9 mouse cellular contexts compared by ENCODE assay signal in genomic region chr2:167778691-167779090, GRCm38 (mm10).
A peak's percentile ranks its signal among the peaks of the same experiment; 100 is the strongest.
DNase-seq lines count a peak whose midpoint lies in the region; ATAC-seq and TF ChIP-seq lines count a peak whose summit lies in the region.
"Had no signal": no experiment of that assay in that cellular context is flagged by ENCODE, and none has a peak within 500 bp of the region (broad histone marks: within the 10 kb centered on the region; RNA-seq: fewer than 3 reads in every experiment).

No protein-coding gene starts in this region.

- no peaks in the 10 kb centered on the region for H3K9me3 ChIP-seq in midbrain, embryonic 12.5 days
- H3K9me3 ChIP-seq in midbrain, embryonic 14.5 days (ENCODE audit: control insufficient read depth, low read length), result no peaks in the 10 kb centered on the region
- H3K9me3 ChIP-seq in intestine, postnatal 0 days (ENCODE audit: control insufficient read depth), result no peaks in the 10 kb centered on the region
- H3K9me3 ChIP-seq in stomach, embryonic 16.5 days (replicated peaks; ENCODE audit: control insufficient read depth, low read length), result no peaks in the 10 kb centered on the region
- no peaks in the 10 kb centered on the region for H3K9me3 ChIP-seq in hindbrain, embryonic 16.5 days (ENCODE audit: control insufficient read depth, low read length)
- H3K9me3 ChIP-seq: hindbrain, embryonic 15.5 days had no signal

- WGBS in midbrain, embryonic 12.5 days, result 73% methylated on average over 10 of the region's 10 CpGs
- 69% methylated on average over 10 of the region's 10 CpGs for WGBS in midbrain, embryonic 14.5 days
- WGBS in intestine, postnatal 0 days, result 45% methylated on average over 10 of the region's 10 CpGs
- 62% methylated on average over 10 of the region's 10 CpGs for WGBS in stomach, embryonic 16.5 days
- WGBS in hindbrain, embryonic 16.5 days, result 63% methylated on average over 10 of the region's 10 CpGs

- no peaks in the 10 kb centered on the region for H3K36me3 ChIP-seq in midbrain, embryonic 12.5 days
- H3K36me3 ChIP-seq in midbrain, embryonic 14.5 days (ENCODE audit: control insufficient read depth, insufficient read depth, low read length), result no peaks in the 10 kb centered on the region
- no peaks in the 10 kb centered on the region; the same call in 1 of the 2 replicates for H3K36me3 ChIP-seq in intestine, postnatal 0 days (ENCODE audit: control insufficient read depth, insufficient read depth)
- H3K36me3 ChIP-seq in stomach, embryonic 16.5 days (ENCODE audit: control insufficient read depth, insufficient read depth, low read length), result no peaks in the 10 kb centered on the region
- no peaks in the 10 kb centered on the region for H3K36me3 ChIP-seq in hindbrain, embryonic 16.5 days (ENCODE audit: control insufficient read depth, insufficient read depth, low read length)
- H3K36me3 ChIP-seq: hindbrain, embryonic 15.5 days had no signal

- no peak overlapping the region for H3K4me3 ChIP-seq in midbrain, embryonic 12.5 days
- H3K4me3 ChIP-seq in midbrain, embryonic 14.5 days (replicated peaks; ENCODE audit: low read depth, low read length), result no peak overlapping the region
- no peak overlapping the region for H3K4me3 ChIP-seq in intestine, postnatal 0 days (ENCODE audit: low read depth, low read length)
- H3K4me3 ChIP-seq in stomach, embryonic 16.5 days (replicated peaks; ENCODE audit: low read length), result no peak overlapping the region
- H3K4me3 ChIP-seq in hindbrain, embryonic 16.5 days (ENCODE audit: low read length), result no peak overlapping the region

- DNase-seq in heart, adult 11 months, result peak; percentile 95
- no peak for DNase-seq in heart, postnatal 10 days
- DNase-seq in midbrain, embryonic 14.5 days, result no peak
- DNase-seq in frontal cortex, postnatal 10 days (ENCODE audit: low spot score in 2 of 2), result no peak

- no peak overlapping the region for H3K27ac ChIP-seq in midbrain, embryonic 12.5 days (replicated peaks)
- no peak overlapping the region for H3K27ac ChIP-seq in midbrain, embryonic 14.5 days (replicated peaks; ENCODE audit: low read depth, low read length)
- peak overlapping the region; percentile 96 for H3K27ac ChIP-seq in intestine, postnatal 0 days (ENCODE audit: low read depth, low read length)
- peak overlapping the region; percentile 96 for H3K27ac ChIP-seq in stomach, embryonic 16.5 days (ENCODE audit: low read length)
- H3K27ac ChIP-seq in hindbrain, embryonic 16.5 days (ENCODE audit: low read depth, low read length), result no peak overlapping the region
- H3K27ac ChIP-seq: hindbrain, embryonic 15.5 days had no signal

- ATAC-seq in midbrain, embryonic 12.5 days (ENCODE audit: low FRiP score, low read depth), result no peak
- no peak for ATAC-seq in midbrain, embryonic 14.5 days (ENCODE audit: low FRiP score, low TSS enrichment)
- no peak for ATAC-seq in intestine, postnatal 0 days
- ATAC-seq in stomach, embryonic 16.5 days (ENCODE audit: insufficient read depth, low FRiP score), result no peak
- no peak for ATAC-seq in hindbrain, embryonic 16.5 days

- H3K4me1 ChIP-seq in midbrain, embryonic 12.5 days, result peaks cover 40% of the 10 kb centered on the region
- peaks cover 9% of the 10 kb centered on the region; the same call in 1 of the 2 replicates for H3K4me1 ChIP-seq in midbrain, embryonic 14.5 days (ENCODE audit: control insufficient read depth, insufficient read depth, low read length)
- peaks cover 12% of the 10 kb centered on the region; the same call in 1 of the 2 replicates for H3K4me1 ChIP-seq in intestine, postnatal 0 days (replicated peaks; ENCODE audit: control insufficient read depth, insufficient read depth, low read length)
- H3K4me1 ChIP-seq in stomach, embryonic 16.5 days (ENCODE audit: control insufficient read depth, insufficient read depth, low read length), result peaks cover 57% of the 10 kb centered on the region
- H3K4me1 ChIP-seq in hindbrain, embryonic 16.5 days (ENCODE audit: control insufficient read depth, insufficient read depth, low read depth, low read length), result peaks cover 15% of the 10 kb centered on the region

- TF ChIP-seq CTCF in intestine, postnatal 0 days (IDR thresholded peaks at IDR 0.05; ENCODE audit: low read depth), result no peak

- peaks cover 31% of the 10 kb centered on the region for H3K27me3 ChIP-seq in midbrain, embryonic 12.5 days
- H3K27me3 ChIP-seq in midbrain, embryonic 14.5 days (ENCODE audit: control insufficient read depth, insufficient read depth, low read length), result no peaks in the 10 kb centered on the region
- H3K27me3 ChIP-seq in intestine, postnatal 0 days (replicated peaks; ENCODE audit: control insufficient read depth, insufficient read depth, low read length), result no peaks in the 10 kb centered on the region
- H3K27me3 ChIP-seq in stomach, embryonic 16.5 days (ENCODE audit: control insufficient read depth, insufficient read depth, low read length), result no peaks in the 10 kb centered on the region
- H3K27me3 ChIP-seq in hindbrain, embryonic 16.5 days (replicated peaks; ENCODE audit: control insufficient read depth, insufficient read depth, low read length), result no peaks in the 10 kb centered on the region

- peak overlapping the region; percentile 12; the same call in 1 of the 2 replicates for H3K9ac ChIP-seq in midbrain, embryonic 12.5 days (replicated peaks)
- H3K9ac ChIP-seq in midbrain, embryonic 14.5 days (replicated peaks; ENCODE audit: low read length), result no peak overlapping the region
- H3K9ac ChIP-seq in intestine, postnatal 0 days (ENCODE audit: low read depth, low read length), result 0 out of 2 replicates have a peak overlapping the region, but pooled peaks have one; percentile 72
- H3K9ac ChIP-seq in stomach, embryonic 16.5 days (ENCODE audit: low read length), result peak overlapping the region; percentile 84
- no peak overlapping the region; the same call in 1 of the 2 replicates for H3K9ac ChIP-seq in hindbrain, embryonic 16.5 days (ENCODE audit: low read depth, low read length)
- H3K9ac ChIP-seq: hindbrain, embryonic 15.5 days had no signal

- H3K4me2 ChIP-seq in midbrain, embryonic 12.5 days (replicated peaks), result no peak overlapping the region
- H3K4me2 ChIP-seq in midbrain, embryonic 14.5 days (ENCODE audit: low read length), result no peak overlapping the region
- H3K4me2 ChIP-seq in intestine, postnatal 0 days (replicated peaks; ENCODE audit: low read depth), result peak overlapping the region; percentile 77
- peak overlapping the region; percentile 75 for H3K4me2 ChIP-seq in stomach, embryonic 16.5 days (ENCODE audit: low read depth, low read length)
- H3K4me2 ChIP-seq in hindbrain, embryonic 16.5 days (ENCODE audit: low read length), result no peak overlapping the region

- intact Hi-C loops in heart, postnatal 10 days (cut with DNase I), result loop anchor here (2.0 to 5.0 kb wide), 3 partner anchors 54 to 114 kb away; no protein-coding TSS in a partner anchor

Comparison
In these comparisons a context has a peak if more than half of its experiments do, and no peak if none do; other contexts are left out.
1. H3K9ac ChIP-seq: peak in midbrain, embryonic 12.5 days (single experiment), intestine, postnatal 0 days (single experiment) and stomach, embryonic 16.5 days (single experiment); none in midbrain, embryonic 14.5 days (single experiment) and hindbrain, embryonic 16.5 days (single experiment).
2. H3K27ac ChIP-seq: peak in intestine, postnatal 0 days (single experiment) and stomach, embryonic 16.5 days (single experiment); none in midbrain, embryonic 12.5 days (single experiment), midbrain, embryonic 14.5 days (single experiment) and hindbrain, embryonic 16.5 days (single experiment).
3. H3K4me2 ChIP-seq: peak in intestine, postnatal 0 days (single experiment) and stomach, embryonic 16.5 days (single experiment); none in midbrain, embryonic 12.5 days (single experiment), midbrain, embryonic 14.5 days (single experiment) and hindbrain, embryonic 16.5 days (single experiment).